Mouse (Mus musculus) liver, embryonic 18 days (tissue): ENCODE results near the gene Mt4. TPM values are rescaled to one million over a fixed set of nuclear protein-coding genes. Genes with fewer than 3 reads are reported as not detected.

ENCODE experiments used
- polyA plus RNA-seq: library from polyadenylated mRNA; depleted of rRNA; stranded (reverse); fragments of >200 nt; gene quantifications from 2 replicates; pipeline ENCODE4 v1.2.3, GENCODE M21; 2012; rRNA removed

Gene Mt4
- polyA plus RNA-seq = not detected in 2 replicates

GRCm38 (mm10) chr8:94136933-94137332, at the start of gene Mt4:
TSS of gene Mt4 (plus strand) at chr8:94137197.

GRCm38 (mm10) chr8:94098081-94098974, 38.7 kb upstream of the Mt4 start, which contains the start of gene Bbs2:
TSS of gene Bbs2 (minus strand) at chr8:94098928.

GRCm38 (mm10) chr8:94152513-94153300, 15.7 kb downstream of the Mt4 start, which contains the start of gene Mt3:
TSS of gene Mt3 (plus strand) at chr8:94152607.

GRCm38 (mm10) chr8:94172075-94172808, 35.2 kb downstream of the Mt4 start, which contains the start of gene Mt2:
TSS of gene Mt2 (plus strand) at chr8:94172664.

GRCm38 (mm10) chr8:94178857-94179712, 42.1 kb downstream of the Mt4 start, which contains the start of gene Mt1:
TSS of gene Mt1 (plus strand) at chr8:94179082.

Other genes starting within 250 kb of the Mt4 start
- 47.1 and 50.3 TPM in 2 replicates for gene Amfr, start 124.4 kb upstream of the Mt4 start, polyA plus RNA-seq
- gene Nudt21, start 100.2 kb upstream of the Mt4 start, polyA plus RNA-seq = 38.1 and 40.6 TPM in 2 replicates
- 3.5 and 4.5 TPM in 2 replicates for gene Ogfod1, start 100.0 kb upstream of the Mt4 start, polyA plus RNA-seq
- 3.0 and 3.5 TPM in 2 replicates for gene Bbs2, start 38.3 kb upstream of the Mt4 start, polyA plus RNA-seq
- gene Mt3, start 15.4 kb downstream of the Mt4 start, polyA plus RNA-seq = not detected in 2 replicates
- 484 and 1,170 TPM in 2 replicates for gene Mt2, start 35.5 kb downstream of the Mt4 start, polyA plus RNA-seq
- 1,348 and 3,546 TPM in 2 replicates for gene Mt1, start 41.9 kb downstream of the Mt4 start, polyA plus RNA-seq
- 13.2 and 14.5 TPM in 2 replicates for gene Nup93, start 77.4 kb downstream of the Mt4 start, polyA plus RNA-seq
- gene Slc12a3, start 192.0 kb downstream of the Mt4 start, polyA plus RNA-seq = 1.1 and 1.4 TPM in 2 replicates
- gene Herpud1, start 249.2 kb downstream of the Mt4 start, polyA plus RNA-seq = 225 and 236 TPM in 2 replicates